11 mouse cellular contexts compared by ENCODE assay signal in genomic region chr10:63156919-63157318, GRCm38 (mm10). TPM values are rescaled to one million over a fixed set of nuclear protein-coding genes. Genes with fewer than 3 reads are reported as not detected.
DNase-seq lines count a peak whose midpoint lies in the region; ATAC-seq lines count a peak whose summit lies in the region.
"Had no signal": no experiment of that assay in that cellular context is flagged by ENCODE, and none has a peak within 500 bp of the region (broad histone marks: within the 10 kb centered on the region; RNA-seq: fewer than 3 reads in every experiment).

No protein-coding gene starts in this region.

- H3K4me3 ChIP-seq in midbrain, embryonic 16.5 days (ENCODE audit: low read depth, low read length) = no peak overlapping the region
- H3K4me3 ChIP-seq: embryonic facial prominence, embryonic 13.5 days had no signal

- 80% methylated on average over 4 of the region's 4 CpGs for WGBS in midbrain, embryonic 16.5 days

- H3K4me1 ChIP-seq in midbrain, embryonic 16.5 days (ENCODE audit: control insufficient read depth, insufficient read depth, low read length) = no peaks in the 10 kb centered on the region
- H3K4me1 ChIP-seq: embryonic facial prominence, embryonic 13.5 days had no signal

- H3K9me3 ChIP-seq in midbrain, embryonic 16.5 days (replicated peaks; ENCODE audit: control insufficient read depth, low read length, poor library complexity, severe bottlenecking) = no peaks in the 10 kb centered on the region
- H3K9me3 ChIP-seq: embryonic facial prominence, embryonic 13.5 days had no signal

- no peak overlapping the region for H3K9ac ChIP-seq in midbrain, embryonic 16.5 days (ENCODE audit: low read depth, low read length)
- H3K9ac ChIP-seq: embryonic facial prominence, embryonic 13.5 days had no signal

- H3K27me3 ChIP-seq in midbrain, embryonic 16.5 days (ENCODE audit: control insufficient read depth, insufficient read depth, low read depth, low read length) = no peaks in the 10 kb centered on the region
- H3K27me3 ChIP-seq: embryonic facial prominence, embryonic 13.5 days had no signal

- ATAC-seq in monocyte, adult 5-6 weeks (replicated peaks; ENCODE audit: insufficient number of reproducible peaks, low FRiP score, low TSS enrichment, poor library complexity, severe bottlenecking) = no peak
- no peak for ATAC-seq in midbrain, embryonic 16.5 days

- H3K36me3 ChIP-seq in midbrain, embryonic 16.5 days (ENCODE audit: control insufficient read depth, insufficient read depth, low read length) = no peaks in the 10 kb centered on the region
- H3K36me3 ChIP-seq: embryonic facial prominence, embryonic 13.5 days had no signal

- DNase-seq in adrenal gland, postnatal 36 days = peak; percentile 76 to 81
- DNase-seq in gastrocnemius, postnatal 25 days = peak; percentile 82
- DNase-seq in kidney, postnatal 4 days = peak; percentile 41 to 54
- DNase-seq in lung, postnatal 10 days = peak; percentile 57
- DNase-seq in cerebellum, postnatal 25 days = no peak
- no peak for DNase-seq in neural tube, embryonic 10.5 days (ENCODE audit: extremely low spot score, low spot score)

- no peak overlapping the region for H3K4me2 ChIP-seq in midbrain, embryonic 16.5 days (ENCODE audit: low read length)
- H3K4me2 ChIP-seq: embryonic facial prominence, embryonic 13.5 days had no signal

- H3K27ac ChIP-seq in midbrain, embryonic 16.5 days (ENCODE audit: low read length) = no peak overlapping the region
- H3K27ac ChIP-seq: embryonic facial prominence, embryonic 13.5 days; macrophage had no signal

RNA-seq across cellular contexts. Expression of gene Mypn, which starts 46.8 kb away (rescaled TPM):
- total RNA-seq in adrenal gland, postnatal 36 days (2021) = under 1 TPM; 0.46 to 0.59 TPM
- total RNA-seq in gastrocnemius, postnatal 25 days (2021) = 100 to 1,000 TPM; 239 to 253 TPM
- total RNA-seq in monocyte, adult 5-6 weeks (2017) = 0.19 TPM in 1 of 3 replicates, not detected in the others
- polyA plus RNA-seq in midbrain, embryonic 16.5 days (2015; fragmentation: Nextera tagmentation; extraction: Ambion mirVana) = 0.34 and 0.64 TPM in 2 replicates
- total RNA-seq: MEL had no signal
- polyA plus RNA-seq: macrophage had no signal

RNA-seq across cellular contexts. Expression of gene Atoh7, which starts 57.5 kb away (rescaled TPM):
- total RNA-seq in adrenal gland, postnatal 36 days (2021) = not detected
- not detected for total RNA-seq in gastrocnemius, postnatal 25 days (2021)
- total RNA-seq in monocyte, adult 5-6 weeks (2017) = not detected in 3 replicates
- polyA plus RNA-seq in midbrain, embryonic 16.5 days (2015; fragmentation: Nextera tagmentation; extraction: Ambion mirVana) = 2.3 and 2.6 TPM in 2 replicates
- total RNA-seq: MEL had no signal
- polyA plus RNA-seq: embryonic facial prominence, embryonic 13.5 days; macrophage had no signal

Comparison
In these comparisons a context has a peak if more than half of its experiments do, and no peak if none do; other contexts are left out.
1. DNase-seq: peak in adrenal gland, postnatal 36 days (2 of 2), gastrocnemius, postnatal 25 days (single experiment), kidney, postnatal 4 days (2 of 2) and lung, postnatal 10 days (single experiment); none in cerebellum, postnatal 25 days (0 of 2) and neural tube, embryonic 10.5 days (single experiment).
2. RNA of gene Mypn, which starts 46.8 kb away (total RNA-seq): 239 to 253 TPM in gastrocnemius, postnatal 25 days; 0.46 to 0.59 TPM in adrenal gland, postnatal 36 days and 0.19 TPM in monocyte, adult 5-6 weeks; every median in the first group is over 100 times any median in the second.